Mouse (Mus musculus) adrenal gland, postnatal 4 days (tissue): ENCODE data around the gene Zer1. TPM values are rescaled to one million over a fixed set of nuclear protein-coding genes. Genes with fewer than 3 reads are reported as not detected.
A peak's percentile ranks its signal among the peaks of the same experiment; 100 is the strongest.
"Not testable (repeated sequence)": the region's sequence is repeated elsewhere in the genome, so short reads cannot be mapped to it uniquely, and the experiment has no call there.

Experiments used
- DNase-seq, 2 experiments: peaks; one replicate each; pipeline ENCODE4 v3.0.0; 2021 to 2022; ENCODE audit warnings: low spot score in 2 of 2, mixed read lengths in 2 of 2
- long read RNA-seq, 2 experiments: library from polyadenylated mRNA; stranded (forward); transcript quantifications; one replicate each; pipeline ENCODE4 v2.0.0; 2021
- total RNA-seq, 2 experiments: library from RNA; stranded (reverse); gene quantifications; 2 replicates each; pipeline ENCODE4 v1.2.3; 2021

The Zer1 gene
- total RNA-seq = 10 to 100 TPM; 55.4 to 56.2 TPM
- long read RNA-seq, experiment 1, full-length matches to known transcripts = 16 of 40 reads
- long read RNA-seq, experiment 1, partial matches to known transcripts = 3 of 40 reads
- long read RNA-seq, experiment 1, other reads (novel, unspliced or antisense) = 21 of 40 reads
- long read RNA-seq, experiment 2, full-length matches to known transcripts = 30 of 75 reads
- long read RNA-seq, experiment 2, partial matches to known transcripts = 13 of 75 reads
- long read RNA-seq, experiment 2, other reads (novel, unspliced or antisense) = 32 of 75 reads

DNA sequence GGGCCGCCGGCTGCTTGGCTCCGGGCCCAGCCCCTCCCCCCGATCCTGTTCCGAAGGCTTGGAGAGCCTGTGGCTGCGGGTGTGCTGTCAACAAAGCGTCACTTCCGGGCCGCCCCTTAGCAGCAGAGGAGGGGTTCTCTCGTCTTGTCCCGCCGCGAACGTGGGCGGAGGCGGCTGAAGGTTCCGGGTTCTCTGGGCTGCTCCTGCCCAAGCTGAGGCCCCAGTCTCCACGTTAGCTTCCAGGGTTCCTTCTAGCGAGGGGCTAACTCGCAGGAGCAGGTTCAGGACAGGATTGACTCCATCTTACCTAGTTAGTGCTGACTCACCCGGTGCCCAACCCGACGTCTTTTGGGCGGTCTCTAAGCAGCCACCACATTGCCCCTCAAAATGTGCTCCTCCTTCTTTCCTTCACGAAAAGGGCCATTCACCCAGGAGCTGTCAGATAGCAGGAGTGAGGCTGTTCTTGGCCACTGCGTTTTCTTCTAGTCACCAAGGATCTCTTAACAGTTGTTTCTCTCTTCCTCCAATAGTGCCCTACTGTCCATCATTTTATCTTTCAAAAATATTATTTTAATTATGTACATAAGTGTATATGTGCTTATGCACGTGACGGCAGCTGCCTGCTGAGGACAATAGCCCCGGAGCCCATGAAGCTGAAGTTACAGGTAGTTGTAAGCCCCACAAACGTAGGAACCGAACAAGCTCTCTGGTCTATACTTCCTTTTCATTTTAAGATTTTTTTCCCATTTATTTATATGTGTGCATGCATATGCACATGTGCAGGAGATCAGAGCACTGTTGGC lies at the start of gene Zer1:
TSS of gene Zer1 (minus strand) at position 114 of the 803 bp plus-strand sequence.
- peak; percentile 84 to 90 for DNase-seq

GRCm38 (mm10) chr2:30173541-30174240 lies 49.3 kb upstream of the Zer1 start:
- no peak for DNase-seq

- DNase-seq = no peak
These were observed 47.6 kb upstream of the Zer1 start for GRCm38 (mm10) chr2:30171997-30172382.

DNA sequence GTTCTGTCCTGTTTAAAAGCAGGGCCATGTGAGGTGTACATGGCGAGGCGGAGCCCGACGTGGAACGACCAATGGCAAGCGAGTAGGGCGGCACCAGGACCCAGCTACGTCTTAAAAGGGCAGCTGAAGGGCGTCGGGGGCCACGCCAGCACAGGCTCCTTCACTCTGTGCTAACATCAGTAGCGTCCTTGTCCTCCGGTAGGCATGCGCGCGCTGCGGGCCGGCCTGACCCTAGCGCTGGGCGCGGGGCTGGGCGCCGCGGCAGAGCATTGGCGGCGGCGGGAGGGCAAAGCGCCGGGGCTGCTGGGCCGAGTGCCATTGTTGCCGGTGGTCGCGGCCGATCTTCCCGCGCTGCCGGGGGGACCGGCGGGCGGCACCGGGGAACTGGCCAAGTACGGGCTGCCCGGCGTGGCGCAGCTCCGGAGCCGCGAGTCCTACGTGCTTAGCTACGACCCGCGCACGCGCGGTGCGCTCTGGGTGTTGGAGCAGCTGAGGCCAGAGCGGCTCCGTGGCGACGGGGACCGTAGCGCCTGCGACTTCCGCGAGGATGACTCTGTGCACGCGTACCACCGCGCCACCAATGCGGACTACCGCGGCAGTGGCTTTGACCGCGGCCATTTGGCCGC lies 47.1 kb upstream of the Zer1 start, which contains the start of gene Endog:
TSS of gene Endog (plus strand) at position 123 of the 626 bp plus-strand sequence.
- peak; percentile 57 to 73 for DNase-seq

DNA sequence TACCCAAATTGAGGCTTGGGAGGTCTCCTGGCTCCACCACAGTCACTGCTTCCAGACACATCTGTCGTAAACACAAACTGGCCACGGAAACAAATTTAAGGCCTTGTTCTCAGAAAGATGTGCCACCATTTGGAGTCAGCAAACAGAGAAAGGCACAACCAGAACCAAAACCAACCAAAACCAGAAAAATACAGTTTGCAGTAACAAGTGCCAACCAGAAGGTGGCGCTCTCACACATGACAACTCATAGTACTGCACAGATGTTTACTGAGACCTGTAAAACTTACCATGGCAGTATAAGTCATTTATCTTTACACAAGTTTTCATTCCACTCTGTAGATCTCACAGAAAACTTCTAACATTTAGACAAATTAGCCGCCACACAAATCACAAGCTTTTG lies 42.3 kb upstream of the Zer1 start:
- no peak for DNase-seq

GRCm38 (mm10) chr2:30164340-30164932 lies 40.1 kb upstream of the Zer1 start:
- DNase-seq = no peak

- no peak for DNase-seq
These were observed 37.4 kb upstream of the Zer1 start for GRCm38 (mm10) chr2:30161809-30162208.

DNA sequence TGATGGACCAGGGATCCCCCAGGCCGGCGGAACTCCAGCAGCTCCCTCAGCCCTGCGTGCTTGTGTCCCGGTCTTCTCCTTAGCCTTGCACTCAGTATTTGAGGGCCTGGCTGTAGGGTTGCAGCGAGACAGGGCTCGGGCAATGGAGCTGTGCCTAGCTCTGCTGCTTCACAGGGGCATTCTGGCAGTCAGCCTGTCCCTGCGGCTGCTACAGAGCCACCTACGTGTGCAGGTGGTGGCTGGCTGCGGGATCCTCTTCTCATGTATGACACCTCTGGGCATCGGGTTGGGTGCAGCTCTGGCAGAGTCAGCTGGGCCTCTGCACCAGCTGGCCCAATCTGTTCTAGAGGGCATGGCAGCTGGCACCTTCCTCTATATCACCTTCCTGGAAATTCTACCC lies 35.5 kb upstream of the Zer1 start:
- DNase-seq = not testable (repeated sequence)

GRCm38 (mm10) chr2:30152616-30153015 lies 28.2 kb upstream of the Zer1 start:
- DNase-seq = no peak

DNA sequence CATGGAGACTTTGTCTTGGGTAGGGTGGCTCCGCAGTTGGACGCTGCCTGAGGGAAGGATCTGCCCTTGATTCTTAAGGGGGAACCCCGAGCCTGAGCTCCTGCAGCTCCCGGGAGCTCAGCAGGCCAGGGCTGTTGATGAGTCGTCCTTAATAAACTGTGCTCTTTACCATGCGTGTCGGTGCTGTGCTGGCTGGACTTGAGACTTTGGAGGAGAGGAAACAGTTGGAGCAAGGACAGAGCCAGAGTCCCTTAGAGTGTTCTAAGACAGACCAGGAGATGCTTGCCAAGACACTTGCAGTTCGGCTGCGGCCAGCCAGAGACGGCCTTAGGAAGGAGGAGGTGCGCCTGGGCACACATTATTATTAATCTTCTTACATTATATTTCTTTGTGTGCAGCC lies 27.5 kb upstream of the Zer1 start:
- no peak for DNase-seq

- DNase-seq = peak in 1 of 2 experiments; percentile 48
These were observed 23.1 kb upstream of the Zer1 start for GRCm38 (mm10) chr2:30147466-30147865.

DNA sequence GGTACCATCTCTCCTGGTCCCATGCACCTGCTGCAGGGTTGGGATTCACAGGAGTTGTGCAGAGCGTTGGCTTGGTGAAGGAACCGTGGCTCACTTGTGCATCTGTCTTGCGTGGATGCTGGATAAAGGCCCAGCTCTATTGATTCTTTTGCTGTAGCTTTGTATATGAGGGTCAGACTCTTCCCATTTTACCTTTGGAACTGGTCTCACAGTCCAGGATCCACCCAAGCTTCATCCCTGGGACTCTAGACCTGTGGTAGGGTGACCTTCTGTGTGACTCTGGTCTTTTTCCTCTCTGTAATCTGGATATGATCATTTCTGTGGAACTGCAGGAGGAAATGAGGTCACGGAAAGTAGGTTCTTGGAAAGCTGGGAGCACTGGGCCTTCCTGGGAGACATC lies 20.1 kb upstream of the Zer1 start:
- DNase-seq = no peak

- not testable (repeated sequence) for DNase-seq
These were observed 15.6 kb upstream of the Zer1 start for GRCm38 (mm10) chr2:30140021-30140420.

DNA sequence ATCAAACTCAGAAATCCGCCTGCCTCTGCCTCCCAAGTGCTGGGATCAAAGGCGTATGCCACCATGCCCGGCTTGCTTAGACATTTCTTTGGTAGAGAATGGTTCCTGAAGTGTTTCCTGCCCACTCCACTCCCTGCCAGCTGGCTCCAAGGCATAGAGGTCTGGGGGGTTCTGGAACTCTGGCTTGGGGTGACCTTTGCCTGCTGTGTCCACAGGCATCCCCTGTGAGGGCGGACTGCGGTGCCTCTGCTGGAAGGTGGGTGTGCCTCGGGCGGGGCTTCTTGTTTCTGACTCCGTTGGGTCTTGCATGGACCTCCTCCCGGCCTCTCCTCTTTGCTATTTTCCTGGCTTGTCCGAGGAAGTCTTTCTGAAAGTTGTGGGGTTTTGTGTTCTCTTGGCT lies 12.1 kb upstream of the Zer1 start:
- DNase-seq = no peak

DNA sequence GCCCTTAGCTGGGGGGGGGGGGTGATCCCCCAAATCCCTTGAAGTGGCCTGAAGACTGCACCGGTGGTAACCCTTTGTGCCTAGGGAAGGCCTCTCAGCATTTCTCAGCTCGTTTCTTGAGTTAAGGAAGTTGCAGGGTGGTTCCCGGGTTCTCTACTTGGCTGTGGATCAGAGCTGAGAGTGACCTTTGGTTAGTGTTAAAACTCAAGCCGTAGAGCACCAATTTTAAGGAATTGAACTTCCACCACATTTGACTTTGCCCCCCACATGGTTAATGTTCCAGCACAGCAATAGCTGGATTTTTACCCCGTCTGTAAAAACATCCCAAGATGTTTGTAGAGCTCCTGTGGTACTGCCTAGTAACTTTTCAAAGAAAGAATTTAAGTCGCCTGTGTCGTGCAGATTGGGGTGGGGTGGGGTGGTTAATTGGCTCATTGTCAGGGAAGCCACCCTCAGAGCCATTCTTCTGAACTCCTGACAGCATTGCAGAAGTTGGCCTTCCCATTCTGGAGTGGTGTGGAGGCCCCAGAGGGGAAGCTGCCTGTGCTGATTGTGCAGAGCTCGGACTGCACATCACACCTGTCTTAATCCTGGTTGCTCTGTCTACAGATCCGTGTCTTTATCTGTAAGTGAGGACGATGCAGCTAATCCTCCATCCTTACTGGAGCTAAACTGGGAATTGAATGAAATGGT lies 10.7 kb upstream of the Zer1 start:
- DNase-seq = no peak

GRCm38 (mm10) chr2:30134378-30134711 lies 10.0 kb upstream of the Zer1 start:
- no peak for DNase-seq

- peak; percentile 97 for DNase-seq
These were observed 9.4 kb upstream of the Zer1 start, which contains the start of gene Tbc1d13 for GRCm38 (mm10) chr2:30133613-30134377. Gene Tbc1d13 (plus strand): TSS chr2:30133746.

GRCm38 (mm10) chr2:30132801-30133612 lies 8.6 kb upstream of the Zer1 start:
- DNase-seq = no peak

DNA sequence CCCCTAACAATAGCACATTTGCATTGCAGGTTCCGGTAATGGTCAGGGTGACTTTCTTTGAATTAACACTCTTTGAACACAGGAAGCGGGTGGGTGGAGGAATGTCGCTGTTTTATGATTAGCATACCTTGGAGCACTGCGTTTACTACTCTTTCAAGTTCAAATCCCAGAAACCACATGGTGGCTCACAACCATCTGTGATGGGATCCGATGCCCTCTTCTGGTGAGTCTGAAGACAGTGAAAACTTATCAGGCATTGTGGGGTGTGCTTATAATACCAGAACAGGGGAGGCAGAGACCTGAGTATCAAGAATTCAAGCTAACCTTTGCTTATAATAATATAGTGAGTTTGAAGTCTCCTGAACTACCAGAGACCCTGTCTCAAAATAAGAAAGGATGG lies 6.9 kb upstream of the Zer1 start:
- not testable (repeated sequence) for DNase-seq
